Mouse (Mus musculus): ENCODE measurements around the gene Ppp1ca. TPM values are rescaled to one million over a fixed set of nuclear protein-coding genes. Genes with fewer than 3 reads are reported as not detected.

The Ppp1ca gene
- total and polyA plus RNA-seq, 3 experiments = 389 to 635 (median 502) TPM

DNA sequence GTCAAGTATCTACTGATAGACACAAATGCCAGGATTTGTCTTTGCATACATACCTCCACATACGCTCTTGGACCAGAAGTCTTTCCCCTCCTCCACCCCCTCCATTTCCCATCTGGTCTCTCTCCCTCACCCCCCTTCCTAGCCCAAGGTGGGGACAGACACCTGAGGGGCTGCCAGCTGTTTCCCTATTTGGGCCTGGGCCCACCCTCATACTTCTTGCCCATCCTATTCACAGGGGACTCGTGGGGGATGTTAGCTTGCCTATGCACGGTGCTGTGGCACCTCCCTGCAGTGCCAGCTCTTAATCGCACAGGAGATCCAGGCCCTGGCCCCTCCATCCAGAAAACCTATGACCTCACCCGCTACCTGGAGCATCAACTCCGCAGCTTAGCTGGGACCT, 28.1 kb downstream of the Ppp1ca start:
- in situ Hi-C loops (cut with MboI; ENCODE audit: low pct_ligation_motif_present, low pct_unique_long_range_greater_than_20kb, low sequenced_read_pairs) = no loop called here
- Histone ChIP-seq H3K4me2 (ENCODE audit: insufficient read depth, low read depth, poor library complexity, severe bottlenecking) (no peak overlapping the region), H3K9me3 (replicated peaks; ENCODE audit: low read length) (no peaks in the 10 kb centered on the region), H3K9ac (ENCODE audit: insufficient read depth, low read depth) (no peak overlapping the region), H3K4me3 (replicated peaks in 1 of 3; ENCODE audit: low read depth in 2 of 3, low read length in 2 of 3, poor library complexity in 1 of 3) (no peak overlapping the region), H3K27me3 (replicated peaks) (peaks cover 30% of the 10 kb centered on the region), H3K4me1 (ENCODE audit: control insufficient read depth in 1 of 2, insufficient read depth in 2 of 2) (peaks cover 6 to 52% of the 10 kb centered on the region in 2 experiments; a peak in 3 of 4 replicates), H3K79me2 (replicated peaks; ENCODE audit: control insufficient read depth, extremely low read depth, insufficient read depth, poor library complexity, severe bottlenecking) (no peaks in the 10 kb centered on the region), H3K27ac (ENCODE audit: insufficient read depth, low read depth) (no peak overlapping the region), H3K36me3 (replicated peaks in 1 of 2; ENCODE audit: control insufficient read depth in 1 of 2, insufficient read depth in 1 of 2, low read length in 1 of 2) (no peaks in the 10 kb centered on the region)
- DNase-seq (ENCODE audit: extremely low read depth) = no peak
- TF ChIP-seq USF1 (IDR thresholded peaks at IDR 0.05; ENCODE audit: low read depth, low read length) (no peak), POLR2AphosphoS2 (IDR thresholded peaks at IDR 0.05; ENCODE audit: low read depth, low read length) (no peak), PAX5 (IDR thresholded peaks at IDR 0.05; ENCODE audit: low read length) (no peak), SMC3 (IDR thresholded peaks at IDR 0.05; ENCODE audit: low read depth, low read length) (no peak)
- dilution Hi-C loops (cut with MboI; ENCODE audit: extremely low pct_ligation_motif_present, extremely low pct_unique_long_range_greater_than_20kb, low sequenced_read_pairs) = no loop called here

DNA sequence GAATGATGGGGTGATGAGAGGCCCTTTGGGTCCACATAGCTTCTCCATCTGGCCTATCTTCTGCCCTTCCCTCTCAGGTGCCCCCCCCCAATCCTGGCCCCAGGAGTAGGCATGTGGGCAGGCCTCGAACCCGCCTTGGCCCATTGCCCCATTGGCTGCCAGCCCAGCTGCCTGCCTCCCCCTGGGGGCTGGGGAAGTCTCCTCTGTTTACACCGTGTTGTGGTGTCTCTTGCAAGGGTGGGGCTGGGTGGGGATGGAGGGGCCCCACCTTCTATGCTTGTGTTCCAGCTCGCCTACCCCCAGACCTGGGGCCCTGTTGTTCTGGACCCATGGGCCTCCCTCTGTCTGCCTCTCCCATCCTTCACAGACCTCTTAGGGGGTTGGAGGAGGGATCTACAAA, 28.6 kb downstream of the Ppp1ca start:
- in situ Hi-C loops (cut with MboI; ENCODE audit: low pct_ligation_motif_present, low pct_unique_long_range_greater_than_20kb, low sequenced_read_pairs) (no loop called here), dilution Hi-C loops (cut with MboI; ENCODE audit: extremely low pct_ligation_motif_present, extremely low pct_unique_long_range_greater_than_20kb, low sequenced_read_pairs) (no loop called here)
- H3K79me2 ChIP-seq (replicated peaks; ENCODE audit: control insufficient read depth, extremely low read depth, insufficient read depth, poor library complexity, severe bottlenecking) = no peaks in the 10 kb centered on the region
- H3K9ac ChIP-seq (ENCODE audit: insufficient read depth, low read depth) = no peak overlapping the region
- H3K27me3 ChIP-seq (replicated peaks) = peaks cover 26% of the 10 kb centered on the region
- H3K27ac ChIP-seq (ENCODE audit: insufficient read depth, low read depth) = no peak overlapping the region
- H3K4me1 ChIP-seq (ENCODE audit: control insufficient read depth in 1 of 2, insufficient read depth in 2 of 2) = peaks cover 6 to 52% of the 10 kb centered on the region in 2 experiments; a peak in 3 of 4 replicates
- no peak for DNase-seq (ENCODE audit: extremely low read depth)
- H3K4me3 ChIP-seq (replicated peaks in 1 of 3; ENCODE audit: low read depth in 2 of 3, low read length in 2 of 3, poor library complexity in 1 of 3) = no peak overlapping the region
- no peaks in the 10 kb centered on the region for H3K9me3 ChIP-seq (replicated peaks; ENCODE audit: low read length)
- TF ChIP-seq ZMIZ1 (IDR thresholded peaks at IDR 0.05; ENCODE audit: low read depth, low read length) (no peak), NRF1 (IDR thresholded peaks at IDR 0.05; ENCODE audit: low read depth, low read length) (no peak), JUND (conservative IDR thresholded peaks at IDR 0.05; ENCODE audit: low read depth, low read length) (no peak), E2F4 (IDR thresholded peaks at IDR 0.05; ENCODE audit: insufficient replicate concordance, low read depth, low read length) (no peak), MYC (IDR thresholded peaks at IDR 0.05; ENCODE audit: low read depth, low read length) (no peak), HCFC1 (IDR thresholded peaks at IDR 0.05; ENCODE audit: low read depth, low read length) (no peak), CHD1 (IDR thresholded peaks at IDR 0.05; ENCODE audit: low read depth, low read length) (no peak), ELF1 (IDR thresholded peaks at IDR 0.05; ENCODE audit: low read depth, low read length) (no peak), MAFK (IDR thresholded peaks at IDR 0.05; ENCODE audit: insufficient replicate concordance, low read length) (no peak), MAX (IDR thresholded peaks at IDR 0.05; ENCODE audit: low read length) (no peak), POLR2AphosphoS2 (IDR thresholded peaks at IDR 0.05; ENCODE audit: low read depth, low read length) (no peak), CTCF (conservative IDR thresholded peaks at IDR 0.05 in 1 of 2, IDR thresholded peaks at IDR 0.05 in 1 of 2; ENCODE audit: low read depth in 2 of 2, low read length in 2 of 2) (no peak), USF1 (IDR thresholded peaks at IDR 0.05; ENCODE audit: low read depth, low read length) (no peak), MEF2A (IDR thresholded peaks at IDR 0.05; ENCODE audit: borderline replicate concordance, low read depth, low read length) (no peak)
- H3K36me3 ChIP-seq (replicated peaks in 1 of 2; ENCODE audit: control insufficient read depth in 1 of 2, insufficient read depth in 1 of 2, low read length in 1 of 2) = no peaks in the 10 kb centered on the region
- no peak overlapping the region for H3K4me2 ChIP-seq (ENCODE audit: insufficient read depth, low read depth, poor library complexity, severe bottlenecking)

All from CH12.LX (cell line).